Mouse (Mus musculus) cerebellum, postnatal 36 days (tissue): Measurements from ENCODE around the gene Prepl.
A peak's percentile ranks its signal among the peaks of the same experiment; 100 is the strongest.

ENCODE experiments used
- DNase-seq, 2 experiments: peaks; one replicate each; pipeline ENCODE4 v3.0.0; 2021 to 2022; ENCODE audit warnings: mixed read lengths in 2 of 2

The Prepl gene

DNA sequence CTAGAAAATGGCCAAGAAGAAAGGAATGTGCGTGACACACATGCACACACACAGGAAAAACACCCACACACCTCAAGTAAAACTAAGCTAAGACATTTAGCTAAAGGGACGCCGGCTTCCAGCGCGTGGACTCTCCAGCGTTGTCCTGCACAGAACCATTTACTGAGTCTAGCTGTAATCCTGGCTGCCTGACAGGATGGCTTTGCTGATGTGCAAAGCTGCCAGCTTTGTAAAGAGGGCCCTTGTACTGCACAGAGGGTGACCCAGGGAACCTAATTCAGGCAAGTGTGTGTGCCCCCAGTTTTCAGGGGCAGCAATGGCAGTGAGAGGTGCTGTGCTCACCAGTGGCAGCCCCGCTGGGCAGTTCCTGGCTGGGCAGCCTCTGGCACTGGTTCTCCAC lies 22.7 kb downstream of the Prepl start:
- no peak for DNase-seq

DNA sequence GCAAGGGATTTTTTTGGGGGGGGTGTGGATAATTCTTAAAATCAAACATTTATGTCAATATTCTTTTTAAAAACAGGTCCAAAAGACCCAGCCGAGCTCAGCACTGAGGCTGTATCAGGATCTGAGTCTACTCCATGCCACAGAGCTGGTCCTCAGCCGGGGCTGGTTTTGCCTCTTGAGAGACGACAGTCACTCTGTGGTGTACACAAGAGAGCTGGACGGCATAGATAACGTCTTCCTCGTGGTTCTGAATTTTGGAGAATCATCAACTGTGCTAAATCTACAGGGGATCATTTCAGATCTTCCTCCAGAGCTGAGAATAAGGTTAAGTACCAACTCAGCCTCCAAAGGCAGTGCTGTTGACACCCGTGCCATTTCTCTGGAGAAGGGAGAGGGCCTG lies 26.5 kb downstream of the Prepl start:
- DNase-seq: no peak

DNA sequence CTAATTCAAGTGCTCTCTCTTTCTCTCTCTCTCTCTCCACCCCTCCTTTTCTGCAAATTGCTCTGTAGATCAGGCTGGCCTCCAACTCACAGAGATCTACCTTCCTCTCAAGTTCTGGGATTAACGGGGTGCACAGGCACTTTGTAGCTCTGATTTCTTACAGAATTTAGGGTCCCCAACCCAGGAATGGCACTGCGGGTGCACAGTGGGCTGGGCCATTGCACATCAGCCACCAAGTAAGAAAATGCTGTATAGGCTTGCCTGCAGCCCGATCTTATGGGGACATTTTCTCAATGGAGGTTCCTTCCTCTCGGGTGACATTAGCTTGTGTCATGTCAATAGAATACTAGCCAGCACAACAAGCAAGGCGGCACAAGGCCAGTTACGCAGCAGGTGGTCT lies 30.9 kb downstream of the Prepl start:
- DNase-seq: no peak

DNA sequence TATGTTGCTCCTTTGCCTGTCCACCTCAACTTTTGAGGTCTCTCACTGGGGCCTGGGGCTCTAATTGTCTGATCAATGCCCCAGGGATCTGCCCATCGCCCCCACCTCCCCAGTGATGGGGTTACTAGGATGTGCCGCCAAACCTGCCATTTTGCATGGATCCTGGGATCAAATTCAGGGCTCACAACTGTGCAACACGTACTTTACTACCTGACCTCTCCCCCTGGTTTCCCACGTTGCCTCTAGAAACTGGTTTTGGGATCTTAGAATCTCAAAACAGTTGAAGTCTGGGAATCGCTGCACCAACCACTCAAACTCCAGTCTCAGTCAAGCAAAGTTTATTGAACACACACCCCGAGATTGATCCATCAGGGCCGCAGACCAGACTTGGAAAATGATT lies 31.8 kb downstream of the Prepl start:
- DNase-seq: no peak

DNA sequence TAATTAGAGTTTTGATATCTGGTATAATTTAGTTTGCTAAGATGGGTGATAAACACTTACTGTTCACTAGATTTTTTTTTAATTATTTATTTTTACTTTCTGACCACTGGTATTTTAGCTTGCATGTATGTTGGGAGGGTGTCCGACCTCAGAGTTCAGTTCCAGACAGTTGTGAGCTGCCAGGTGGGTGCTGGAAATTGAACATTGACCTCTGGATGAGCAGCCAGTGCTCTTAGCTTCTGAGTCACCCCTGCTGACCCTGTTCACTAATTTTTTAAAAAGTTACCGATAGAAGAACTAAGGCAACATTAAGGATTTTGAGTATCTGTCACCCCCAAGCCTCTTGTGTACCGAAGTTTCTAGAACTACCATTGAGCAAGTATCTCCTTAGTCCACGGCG lies 41.7 kb downstream of the Prepl start:
- no peak for DNase-seq

DNA sequence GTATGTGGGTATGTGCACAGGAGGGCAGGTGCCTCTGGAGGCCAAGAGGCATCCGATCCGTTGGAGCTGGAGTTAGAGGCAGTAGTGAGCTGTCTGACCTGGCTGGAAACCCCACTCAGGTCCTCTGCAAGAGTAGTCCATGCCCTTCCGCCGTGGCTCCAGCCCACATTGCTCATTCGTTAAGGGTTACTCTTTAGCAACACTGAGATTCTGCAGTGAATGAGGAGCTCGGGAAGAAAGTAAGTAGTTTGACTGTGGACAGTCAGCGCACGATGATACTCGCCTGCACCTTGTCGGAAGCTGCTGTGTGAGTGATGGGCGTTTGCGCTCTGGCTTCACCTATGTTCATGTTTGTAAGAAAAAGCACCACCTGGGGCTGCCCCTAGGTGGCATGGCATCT lies 44.9 kb downstream of the Prepl start:
- DNase-seq: no peak

DNA sequence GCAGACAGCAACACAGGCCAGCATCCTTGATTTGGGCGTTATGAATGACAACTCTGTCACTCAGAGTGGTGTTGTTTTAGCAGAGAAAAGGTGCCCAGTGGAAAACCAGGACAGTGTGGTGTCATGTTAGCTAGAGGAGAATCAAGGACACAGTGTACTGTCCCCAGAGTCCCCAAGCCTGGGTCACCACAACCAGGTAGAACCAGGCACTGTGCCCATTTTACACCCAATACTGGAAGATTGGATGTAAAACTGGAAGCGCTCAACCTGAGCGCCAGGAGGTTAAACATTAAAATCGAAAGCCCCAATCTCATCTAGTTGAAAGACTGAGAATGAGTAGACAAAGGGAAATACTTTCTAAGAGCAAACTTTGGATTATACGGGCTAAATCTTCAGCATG lies 45.6 kb downstream of the Prepl start:
- no peak for DNase-seq

DNA sequence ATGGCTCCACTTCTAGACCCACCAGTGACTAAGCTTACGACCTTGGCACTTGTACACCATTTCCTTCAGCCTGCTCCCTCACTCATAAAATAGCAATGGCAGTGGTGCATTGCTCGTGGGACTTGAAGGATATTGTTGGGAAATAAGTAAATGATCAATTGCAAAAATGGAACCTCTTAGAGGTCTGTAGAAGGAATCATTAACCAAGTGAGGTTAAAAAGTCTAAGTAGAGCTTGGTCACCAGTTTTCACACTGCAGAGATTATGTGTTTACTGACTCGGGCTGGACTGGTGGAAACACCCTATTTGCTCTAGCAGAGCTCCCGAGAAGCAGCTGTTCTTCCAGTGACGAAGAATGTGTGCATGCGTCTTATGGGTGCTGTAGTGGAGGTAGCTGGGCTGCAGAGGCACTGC lies 46.6 kb downstream of the Prepl start:
- DNase-seq: no peak

DNA sequence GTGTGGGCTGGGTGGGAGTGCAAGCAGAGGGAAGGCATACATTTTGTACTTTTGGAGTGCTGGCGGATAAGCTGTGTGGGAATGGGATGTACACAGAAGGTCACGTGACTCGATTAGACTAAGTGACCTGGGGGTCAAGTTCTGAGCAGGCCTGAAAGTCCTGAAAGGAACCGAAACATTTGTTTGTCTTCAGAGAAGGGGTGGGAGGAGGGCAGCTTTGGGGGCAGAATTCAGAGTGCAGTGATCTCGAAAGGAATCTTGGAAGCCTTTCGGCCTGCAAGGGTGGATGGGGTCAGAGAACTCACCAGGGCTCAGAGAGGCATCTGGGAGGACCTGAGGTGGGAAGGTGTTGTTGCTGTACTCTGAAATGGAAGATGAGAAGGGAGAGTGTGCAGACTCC lies 47.6 kb downstream of the Prepl start:
- DNase-seq: no peak

DNA sequence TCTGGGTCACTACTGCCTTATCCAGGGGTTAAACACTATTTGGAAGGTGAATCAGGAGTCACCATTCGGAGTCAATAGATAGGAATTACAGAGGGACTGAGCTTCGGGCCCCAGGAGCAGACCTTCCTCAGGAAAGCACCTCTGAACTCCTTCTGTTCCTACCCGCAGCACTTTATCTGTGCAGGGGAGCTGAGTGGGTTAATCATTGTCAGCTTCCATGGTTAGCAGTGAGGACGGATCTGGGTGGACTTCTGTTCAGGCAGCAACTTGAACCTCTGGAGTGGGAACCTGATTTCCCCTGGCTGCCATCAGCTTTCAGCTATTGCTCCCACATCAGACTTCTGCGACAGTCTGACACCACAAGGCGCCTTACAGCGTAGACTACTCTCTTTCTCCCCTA lies 49.1 kb downstream of the Prepl start:
- no peak for DNase-seq

DNA sequence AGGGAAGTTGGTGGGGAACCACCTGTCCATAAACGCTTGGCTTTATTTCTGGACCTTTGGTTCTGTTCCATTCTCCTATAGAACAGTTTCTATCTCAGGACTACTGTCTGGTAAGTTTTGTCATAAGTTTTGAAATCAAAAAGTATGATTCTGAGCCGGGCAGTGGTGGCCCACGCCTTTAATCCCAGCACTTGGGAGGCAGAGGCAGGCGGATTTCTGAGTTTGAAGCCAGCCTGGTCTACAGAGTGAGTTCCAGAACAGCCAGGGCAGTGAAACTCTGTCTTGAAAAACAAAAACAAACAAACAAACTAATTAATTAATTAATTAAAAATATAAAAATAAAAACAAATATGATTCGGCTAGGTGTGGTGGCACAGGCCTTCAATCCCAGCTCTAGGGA lies 51.3 kb downstream of the Prepl start:
- DNase-seq: no peak

DNA sequence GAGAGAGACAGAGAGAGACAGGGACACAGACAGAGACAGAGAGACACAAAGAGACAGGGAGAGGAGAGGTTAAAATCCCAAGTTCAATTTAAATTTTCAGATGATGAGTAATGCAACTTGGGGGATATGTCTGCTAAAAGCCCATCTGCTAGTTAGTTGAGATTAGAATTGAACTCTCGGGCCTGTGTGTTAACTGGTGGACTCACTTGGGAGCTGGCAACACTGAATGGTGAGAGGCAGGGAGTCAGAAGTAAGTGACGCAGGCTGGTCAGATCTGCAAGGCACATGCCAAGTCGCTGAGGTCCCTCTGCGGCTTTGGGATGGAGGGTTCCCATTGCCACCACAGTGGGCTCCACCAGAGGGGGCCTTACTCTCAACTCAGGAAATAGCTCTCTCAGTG lies 51.7 kb downstream of the Prepl start:
- no peak for DNase-seq

DNA sequence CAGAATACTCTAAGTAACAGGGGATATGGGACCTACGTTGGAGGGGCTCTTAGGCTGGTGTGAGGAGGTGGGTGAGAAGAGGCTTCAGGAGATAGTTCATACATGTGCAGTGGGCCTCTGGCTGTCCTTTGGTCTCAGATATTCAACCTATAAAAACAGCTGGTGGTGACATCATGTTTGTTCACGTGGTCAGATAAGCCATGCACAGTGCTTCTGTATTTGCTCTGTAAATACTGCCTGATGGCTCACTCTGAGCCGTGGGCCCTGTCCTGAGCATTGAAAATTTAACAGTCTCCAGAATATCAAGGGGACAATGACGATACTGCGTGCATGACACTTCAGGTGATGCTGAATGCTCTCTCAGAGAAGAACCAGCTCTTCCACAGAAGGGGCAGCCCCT lies 52.2 kb downstream of the Prepl start:
- no peak for DNase-seq

DNA sequence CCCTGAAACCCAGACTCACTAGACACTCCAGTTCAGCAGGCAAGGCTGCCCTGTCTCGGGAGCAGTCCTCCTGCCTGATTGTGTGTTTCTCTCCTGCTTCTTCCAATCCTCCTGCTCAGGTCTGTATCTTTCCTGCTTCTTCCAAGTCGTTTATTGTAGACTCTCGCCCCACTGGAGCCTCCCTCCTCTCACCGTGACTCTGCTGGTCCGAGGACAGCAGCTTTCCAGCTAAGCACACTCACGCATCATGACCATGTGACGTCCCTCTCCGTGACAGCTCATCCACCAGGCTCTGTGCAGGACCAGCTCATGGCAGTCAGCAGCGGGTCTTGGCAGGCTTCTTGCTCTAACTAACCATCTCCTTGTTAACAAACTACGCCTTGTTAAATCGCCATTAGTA lies 56.0 kb downstream of the Prepl start:
- peak; percentile 40 to 52 for DNase-seq

DNA sequence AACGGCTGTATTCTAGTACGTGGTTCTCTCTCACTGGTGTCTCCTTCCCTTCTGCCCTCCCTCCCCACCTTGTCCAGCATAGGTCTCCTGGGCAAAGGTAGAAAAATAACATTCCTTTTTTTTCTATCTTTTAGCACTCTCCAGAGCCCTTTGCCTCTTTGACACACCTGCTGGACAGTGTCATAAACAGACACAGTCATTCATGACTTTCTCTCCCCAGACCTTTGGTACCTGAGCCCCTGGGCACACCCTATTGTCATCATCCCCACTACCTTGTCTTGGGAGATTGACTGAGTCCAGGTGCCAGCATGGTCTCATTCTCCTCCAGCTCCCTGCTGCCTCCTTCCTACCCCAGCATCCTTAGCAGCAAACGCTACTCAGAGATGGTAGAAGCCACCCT lies 57.0 kb downstream of the Prepl start:
- DNase-seq: no peak

DNA sequence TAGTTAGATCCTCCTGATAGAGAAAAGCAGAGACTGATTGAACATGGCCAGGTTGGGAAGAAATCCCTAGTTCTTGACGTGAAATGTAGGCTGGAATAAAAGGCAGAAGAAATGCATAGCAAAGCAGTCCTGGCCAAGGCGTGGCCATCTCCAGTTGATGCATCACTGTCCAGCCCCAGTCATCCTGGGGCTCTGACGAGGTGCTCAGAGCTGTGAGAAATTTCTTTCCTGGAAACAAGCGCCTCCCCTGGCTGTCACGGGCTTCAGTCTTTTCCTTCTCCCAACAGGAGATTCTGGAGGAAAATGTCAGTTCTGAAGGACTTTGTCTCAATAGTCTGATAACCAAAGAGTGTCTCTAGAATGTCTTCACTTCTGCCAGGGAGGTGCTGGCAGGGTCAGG lies 59.4 kb downstream of the Prepl start:
- no peak for DNase-seq

DNA sequence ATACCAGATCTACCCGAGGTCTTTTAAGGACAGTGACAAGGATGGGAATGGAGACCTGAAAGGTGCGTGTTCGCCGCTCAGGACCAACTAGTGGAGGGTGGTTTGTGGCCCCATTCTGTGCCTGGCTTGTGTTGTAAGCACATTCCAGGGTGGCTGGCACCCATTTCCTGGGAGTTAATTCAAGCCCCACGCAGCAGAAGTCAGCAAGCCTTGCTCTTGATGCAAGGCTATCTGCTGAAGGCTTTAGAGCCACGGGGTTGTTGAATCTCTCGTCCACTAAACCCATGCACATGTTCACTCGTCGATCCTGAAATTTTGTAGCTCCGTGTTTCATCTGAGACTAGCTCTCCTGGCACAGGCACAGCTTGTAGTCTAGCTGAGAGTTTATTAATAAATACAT lies 61.2 kb downstream of the Prepl start:
- no peak for DNase-seq

DNA sequence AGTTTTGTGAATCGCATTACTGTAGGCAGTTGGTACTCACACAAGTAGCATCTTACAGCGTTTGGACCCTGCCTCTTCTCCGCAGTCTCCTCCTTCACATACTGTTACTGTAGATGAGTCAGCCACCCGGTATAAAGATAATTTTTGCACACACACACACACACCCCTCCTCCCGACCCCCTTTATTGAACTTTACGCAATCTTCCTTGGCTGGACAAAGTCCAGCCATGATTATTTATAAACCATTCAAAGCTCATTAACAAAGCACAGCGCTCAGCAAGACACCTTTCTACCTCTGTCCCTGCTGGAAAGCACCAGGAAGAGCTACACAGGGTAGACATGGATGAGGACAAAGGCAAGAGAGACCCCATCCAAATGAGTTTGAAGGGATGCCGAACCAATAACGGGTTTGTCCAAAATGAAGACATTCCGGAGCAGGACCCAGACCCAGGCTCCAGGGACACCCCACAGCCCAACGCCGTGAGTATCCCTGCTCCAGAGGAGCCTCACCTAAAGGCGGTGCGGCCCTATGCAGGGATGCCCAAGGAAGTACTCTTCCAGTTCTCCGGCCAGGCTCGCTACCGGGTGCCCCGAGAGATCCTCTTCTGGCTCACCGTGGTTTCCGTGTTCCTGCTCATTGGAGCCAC lies 61.8 kb downstream of the Prepl start, which contains the start of gene Slc3a1:
Slc3a1 (plus strand) TSS at position 284 of the 647 bp plus-strand sequence.
- no peak for DNase-seq

DNA sequence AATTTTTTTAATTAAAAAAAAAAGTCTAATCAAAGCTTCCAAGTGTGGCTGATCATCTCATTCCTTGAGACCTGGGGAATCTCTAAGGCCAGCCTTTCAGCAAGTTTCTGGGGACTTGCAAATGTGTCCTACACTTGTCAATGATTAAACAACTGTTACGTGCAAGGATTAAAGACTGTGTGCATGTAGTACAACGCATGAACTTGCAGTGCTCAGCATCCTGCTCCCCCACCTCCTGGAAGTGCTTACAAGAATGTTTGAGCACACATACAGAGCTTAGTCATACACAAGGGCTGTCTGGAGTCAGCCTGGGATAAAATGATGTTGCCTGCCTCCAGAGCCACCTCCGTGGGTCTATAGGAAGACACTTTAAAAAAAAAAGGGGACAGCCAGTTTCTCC lies 62.8 kb downstream of the Prepl start:
- no peak for DNase-seq

DNA sequence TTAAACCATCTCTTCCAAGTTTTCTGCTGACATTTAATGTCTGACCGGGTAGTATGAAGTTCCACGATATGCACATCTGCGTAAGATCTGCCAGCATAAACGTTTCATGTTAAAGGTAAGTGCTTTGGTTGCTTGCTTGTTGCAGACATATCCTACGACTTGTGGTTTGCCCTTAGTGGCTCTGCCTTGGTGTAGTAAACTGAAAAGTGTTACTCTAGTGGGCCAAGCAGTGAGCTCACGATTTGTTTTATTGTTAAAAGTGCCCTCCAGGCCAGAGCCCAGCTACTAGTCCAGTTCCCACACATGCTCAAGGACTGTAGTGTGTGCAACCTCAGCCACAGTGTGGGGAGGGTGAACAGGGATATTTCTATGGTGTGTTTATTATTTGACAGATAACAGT lies 63.6 kb downstream of the Prepl start:
- DNase-seq: no peak

DNA sequence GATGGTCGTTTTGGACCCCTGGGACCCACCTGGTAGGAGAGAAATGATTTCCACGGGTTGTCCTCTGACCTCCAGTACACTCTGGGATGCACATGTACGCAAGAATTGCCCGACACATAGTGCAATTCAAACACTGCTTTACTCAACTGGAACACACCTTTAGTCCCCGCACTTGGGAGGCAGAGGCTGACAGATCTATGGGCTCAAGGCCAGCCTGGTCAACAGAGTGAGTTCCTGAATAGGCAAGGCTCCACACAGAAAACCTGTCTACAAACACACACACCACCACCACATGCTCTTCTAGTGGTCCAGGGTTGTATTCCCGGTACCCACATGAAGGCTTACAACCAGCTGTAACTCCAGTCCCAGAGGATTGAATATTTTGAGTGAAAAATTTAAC lies 64.9 kb downstream of the Prepl start:
- DNase-seq: no peak

DNA sequence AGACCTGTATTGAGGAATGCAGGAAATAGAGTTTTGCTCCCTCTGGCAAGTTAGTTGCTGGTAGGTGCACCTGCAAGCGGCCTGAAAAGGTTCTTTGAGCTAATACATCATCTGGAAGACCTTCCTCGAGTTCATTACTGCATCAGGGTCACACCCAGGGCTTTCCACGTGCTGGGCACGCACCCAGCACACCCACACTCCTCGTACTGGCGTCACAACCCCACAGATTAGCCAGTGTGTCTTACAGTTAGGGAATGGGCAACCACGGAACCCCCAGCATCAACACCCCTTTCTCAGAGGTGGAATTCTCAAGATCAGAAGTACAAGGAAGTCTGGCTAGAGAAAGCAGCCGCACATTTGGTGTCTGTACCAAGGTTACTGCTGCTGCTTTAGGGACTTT lies 65.8 kb downstream of the Prepl start:
- no peak for DNase-seq

DNA sequence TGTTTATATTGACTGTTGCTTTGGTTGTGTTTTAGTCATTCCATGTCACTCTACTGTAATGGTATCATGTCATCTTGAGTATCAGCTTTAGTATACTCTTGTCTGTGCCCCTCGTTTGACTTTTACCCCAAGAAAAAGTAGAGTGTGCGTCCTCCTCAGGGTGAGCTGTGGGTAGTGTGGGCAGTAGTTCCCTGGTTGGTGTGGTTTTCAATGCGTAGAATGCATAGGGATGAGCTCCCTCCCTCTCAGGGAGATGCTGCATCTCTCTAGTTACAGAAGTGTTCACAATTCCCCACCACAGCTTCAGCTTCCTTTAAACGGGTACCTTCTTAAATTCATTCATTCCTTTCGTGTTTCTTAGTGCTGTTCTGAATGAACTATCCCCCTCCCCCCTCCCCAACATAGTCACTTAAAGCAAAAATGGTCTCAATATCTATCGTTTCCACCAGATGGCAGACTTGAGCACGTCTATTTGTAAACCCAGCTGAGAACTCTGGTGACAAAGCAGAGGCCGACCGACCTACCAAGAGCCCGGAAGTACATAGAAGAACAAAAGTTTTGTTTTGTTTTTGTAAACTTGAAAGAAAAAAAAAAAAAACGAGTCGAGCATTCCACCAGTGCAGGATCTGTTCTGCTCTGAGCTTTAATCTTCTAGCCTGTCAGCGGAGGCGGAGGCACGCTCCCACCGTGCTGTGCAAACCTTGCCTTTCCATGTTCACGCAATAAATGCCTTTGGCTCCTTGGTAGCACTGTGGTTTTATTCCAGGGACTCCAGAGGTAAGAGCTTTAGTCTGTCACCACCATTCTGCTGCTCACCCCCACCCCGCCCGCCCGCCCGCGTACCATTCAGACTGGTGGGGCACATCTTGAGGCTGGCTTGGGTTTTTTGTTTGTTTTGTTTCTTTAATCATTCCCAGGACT lies 66.5 kb downstream of the Prepl start:
- peak; percentile 23 to 56 for DNase-seq

DNA sequence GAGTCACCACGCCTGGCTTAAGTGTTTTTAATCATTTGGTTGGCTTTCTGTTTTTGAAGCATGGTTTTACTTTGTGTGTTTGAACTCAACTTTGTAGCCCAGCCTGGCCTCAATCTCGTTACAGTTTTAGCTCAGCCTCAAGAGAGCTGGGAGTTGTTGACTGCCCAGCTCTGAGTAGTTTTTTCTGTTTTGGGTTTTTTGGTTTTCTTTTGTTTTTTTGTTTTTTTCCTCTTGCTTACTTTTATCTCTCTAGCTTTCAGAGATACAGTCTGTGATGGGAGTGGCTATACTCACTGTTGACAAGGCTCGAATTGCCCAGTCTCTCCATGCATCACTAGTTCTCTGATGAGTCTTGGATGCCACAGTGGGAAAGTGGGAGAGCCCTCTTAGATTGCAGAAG lies 69.7 kb downstream of the Prepl start:
- no peak for DNase-seq

DNA sequence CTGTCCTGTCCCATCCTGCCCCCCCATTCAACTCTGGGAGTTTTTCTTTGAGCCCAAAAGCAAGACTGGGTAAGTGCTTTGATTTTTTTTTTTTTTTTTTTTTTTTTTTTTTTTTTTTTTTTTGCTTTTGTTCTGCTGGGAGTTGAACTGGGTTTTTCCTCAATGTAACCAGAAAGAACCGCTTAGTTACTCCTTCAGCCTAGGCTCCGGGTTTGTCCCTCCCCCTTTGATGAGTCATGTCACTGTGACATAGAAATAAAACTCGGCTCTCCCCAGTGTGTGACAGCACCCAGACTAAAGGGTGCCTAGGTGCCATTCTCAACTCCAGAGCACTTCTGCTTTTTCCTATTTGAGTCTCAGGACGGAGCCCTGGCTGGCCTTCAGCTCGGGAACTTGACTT lies 71.2 kb downstream of the Prepl start:
- no peak for DNase-seq
